Mouse (Mus musculus) embryonic facial prominence, embryonic 14.5 days (tissue): ENCODE measurements around the gene Mitd1. TPM values are rescaled to one million over a fixed set of nuclear protein-coding genes. Genes with fewer than 3 reads are reported as not detected.
A peak's percentile ranks its signal among the peaks of the same experiment; 100 is the strongest.

Experiments used
- ATAC-seq: fragments of 200-750 bp; cut with Nextera tagmentation; 2 replicates; pipeline ENCODE4 v1.8.0; 2017; ENCODE audit warnings: low read depth, moderate number of reproducible peaks, moderate TSS enrichment
- DNase-seq: peaks from one replicate; pipeline ENCODE4 v3.0.0-alpha.2; 2015; ENCODE audit warnings: low spot score
- H3K27ac ChIP-seq: fragments of 300-500 bp; sonication (generic); replicated peaks from 2 replicates; pipeline ENCODE4 v1.5.1; 2014; ENCODE audit warnings: low read depth, mild to moderate bottlenecking, low read length, moderate library complexity
- H3K27me3 ChIP-seq: fragments of 300-500 bp; sonication (generic); replicated peaks from 2 replicates; pipeline ENCODE4 v1.6.1; 2014; ENCODE audit warnings: low read length; ENCODE audit not compliant: control insufficient read depth, insufficient read depth
- H3K36me3 ChIP-seq: fragments of 300-500 bp; sonication (generic); 2 replicates; pipeline ENCODE4 v1.6.1; 2014; ENCODE audit warnings: low read length, mixed read lengths; ENCODE audit not compliant: control insufficient read depth, insufficient read depth
- H3K4me1 ChIP-seq: fragments of 300-500 bp; sonication (generic); 2 replicates; pipeline ENCODE4 v1.6.1; 2014; ENCODE audit warnings: antibody characterized with exemption, low read length; ENCODE audit not compliant: control insufficient read depth, insufficient read depth
- H3K4me2 ChIP-seq: fragments of 300-500 bp; sonication (generic); 2 replicates; pipeline ENCODE4 v1.6.1; 2014; ENCODE audit warnings: low read depth, mild to moderate bottlenecking, low read length, moderate library complexity, mixed read lengths
- H3K4me3 ChIP-seq: fragments of 300-500 bp; sonication (generic); 2 replicates; pipeline ENCODE4 v1.5.1; 2014; ENCODE audit warnings: low read depth, mild to moderate bottlenecking, low read length
- H3K9ac ChIP-seq: fragments of 300-500 bp; sonication (generic); 2 replicates; pipeline ENCODE4 v1.6.1; 2014; ENCODE audit warnings: low read depth, mild to moderate bottlenecking, low read length, moderate library complexity, mixed read lengths
- H3K9me3 ChIP-seq: fragments of 300-500 bp; sonication (generic); 2 replicates; pipeline ENCODE4 v1.6.1; 2016; ENCODE audit warnings: low read length; ENCODE audit not compliant: control insufficient read depth
- WGBS: fragments of 180-500 bp; shearing (Covaris S2); extraction: QIAGEN DNeasy Blood & Tissue Kit; methylation state at CpG from one replicate; pipeline ENCODE4 v1.1.7; 2014; 5-methylcytosine and 5-hydroxymethylcytosine counted together
- polyA plus RNA-seq: library from polyadenylated mRNA; unstranded; fragments of >200 nt; fragmentation: Nextera tagmentation; extraction: Ambion mirVana; gene quantifications from 2 replicates; pipeline ENCODE4 v1.2.1, GENCODE M21; 2014

Gene Mitd1
- polyA plus RNA-seq, 1 experiment from 2014 or later: 22.6 TPM

GRCm38 (mm10) chr1:37872131-37873067 lies 17.8 kb downstream of the Mitd1 start:
- no peaks in the 10 kb centered on the region for H3K27me3 ChIP-seq

GRCm38 (mm10) chr1:37871704-37872103 lies 18.5 kb downstream of the Mitd1 start, which contains the start of gene Lipt1:
TSS of gene Lipt1 (plus strand) at chr1:37871738.
- Histone ChIP-seq H3K36me3 (peaks cover 21% of the 10 kb centered on the region), H3K9ac (peak within 1 kb of the TSS; percentile 53), H3K27ac (peak within 1 kb of the TSS; percentile 81), H3K4me2 (peak within 1 kb of the TSS; percentile 64), H3K4me1 (peaks cover 10% of the 10 kb centered on the region), H3K4me3 (peak within 1 kb of the TSS; percentile 46), H3K9me3 (peaks cover 11% of the 10 kb centered on the region), H3K27me3 (no peaks in the 10 kb centered on the region)
- ATAC-seq (peak; percentile 72), DNase-seq (peak; percentile 76)
- WGBS: 6% methylated on average over 7 of the region's 7 CpGs

More at GRCm38 (mm10) chr1:37872131-37873067, 17.8 kb downstream of the Mitd1 start:
- Histone ChIP-seq H3K4me1 (peaks cover 10% of the 10 kb centered on the region), H3K4me3 (peak overlapping the region; percentile 46), H3K9me3 (peaks cover 11% of the 10 kb centered on the region), H3K4me2 (peak overlapping the region; percentile 64), H3K27ac (peak overlapping the region; percentile 81), H3K9ac (peak overlapping the region; percentile 53), H3K36me3 (peaks cover 27% of the 10 kb centered on the region)
- ATAC-seq: peak; percentile 88
- 6% methylated on average over 33 of the region's 33 CpGs for WGBS
- DNase-seq: peak; percentile 92

- Histone ChIP-seq H3K4me1 (peaks cover 15% of the 10 kb centered on the region), H3K27ac (no peak overlapping the region), H3K9me3 (no peaks in the 10 kb centered on the region), H3K4me2 (no peak overlapping the region), H3K4me3 (no peak overlapping the region), H3K36me3 (no peaks in the 10 kb centered on the region), H3K9ac (no peak overlapping the region), H3K27me3 (no peaks in the 10 kb centered on the region)
- ATAC-seq: no peak
- no peak for DNase-seq
- 50% methylated on average over 2 of the region's 2 CpGs for WGBS
Observed at GRCm38 (mm10) chr1:37869362-37869761, 20.8 kb downstream of the Mitd1 start.

DNA sequence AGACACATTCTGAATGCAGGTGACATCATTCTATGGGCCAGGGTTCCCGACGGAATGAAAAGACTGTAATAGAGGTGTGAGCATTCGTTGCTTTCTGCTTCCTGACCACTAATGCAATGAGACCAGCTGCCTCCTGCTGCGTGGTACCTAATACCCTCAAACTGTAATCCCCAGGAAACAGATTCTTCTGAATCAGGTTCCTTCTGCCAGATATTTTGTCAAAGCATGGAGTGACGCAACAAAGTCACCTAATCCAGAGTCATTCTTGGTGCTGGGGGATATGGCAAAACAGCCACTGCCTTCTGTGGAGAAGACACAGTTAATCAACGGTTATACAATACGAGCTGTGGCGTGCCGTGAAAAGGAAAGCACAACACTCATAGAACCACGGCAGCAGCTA lies 21.6 kb downstream of the Mitd1 start:
- no peak overlapping the region for H3K9ac ChIP-seq
- H3K27me3 ChIP-seq: no peaks in the 10 kb centered on the region
- WGBS: 54% methylated on average over 10 of the region's 10 CpGs
- no peaks in the 10 kb centered on the region for H3K9me3 ChIP-seq
- H3K4me3 ChIP-seq: no peak overlapping the region
- ATAC-seq: no peak
- H3K27ac ChIP-seq: no peak overlapping the region
- H3K36me3 ChIP-seq: no peaks in the 10 kb centered on the region
- DNase-seq: no peak
- H3K4me1 ChIP-seq: peaks cover 15% of the 10 kb centered on the region
- H3K4me2 ChIP-seq: no peak overlapping the region

DNA sequence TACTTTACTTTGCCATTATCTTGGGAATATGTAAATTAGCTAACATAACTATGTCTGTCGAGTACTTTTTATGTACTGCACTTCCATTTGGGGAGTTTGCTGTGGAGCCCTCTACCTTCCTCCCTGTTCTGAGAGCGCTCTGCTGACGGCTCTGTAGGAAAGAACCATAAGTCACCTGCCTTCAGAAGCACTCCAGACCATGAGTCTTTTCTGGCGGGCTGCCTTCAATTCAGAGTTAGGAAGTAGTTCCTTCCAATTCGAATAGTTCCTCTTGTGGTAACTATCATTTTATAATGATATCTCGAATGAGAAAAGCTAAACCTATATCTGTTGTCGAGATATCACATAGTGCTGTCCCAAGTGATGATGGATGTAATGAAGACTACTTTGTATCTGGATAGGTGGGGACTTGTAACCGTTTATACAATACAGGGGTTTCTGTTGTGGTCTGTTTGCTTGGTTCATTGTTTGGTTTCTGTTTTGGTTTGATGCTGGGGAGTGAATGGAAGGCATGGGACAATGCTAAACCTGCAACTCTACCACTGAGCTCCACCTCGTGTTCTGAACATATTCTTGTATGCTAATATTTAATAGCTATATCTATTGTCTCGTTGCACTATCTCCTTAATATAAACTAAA lies 22.4 kb downstream of the Mitd1 start:
- Histone ChIP-seq H3K36me3 (no peaks in the 10 kb centered on the region), H3K27me3 (no peaks in the 10 kb centered on the region), H3K27ac (no peak overlapping the region), H3K9ac (no peak overlapping the region), H3K4me2 (no peak overlapping the region), H3K4me3 (no peak overlapping the region), H3K4me1 (peaks cover 11% of the 10 kb centered on the region), H3K9me3 (no peaks in the 10 kb centered on the region)
- DNase-seq (no peak), ATAC-seq (no peak)
- WGBS: 73% methylated on average over 10 of the region's 10 CpGs

- ATAC-seq (no peak), DNase-seq (no peak)
- Histone ChIP-seq H3K4me2 (no peak overlapping the region), H3K27ac (no peak overlapping the region), H3K27me3 (no peaks in the 10 kb centered on the region), H3K4me3 (no peak overlapping the region), H3K4me1 (peaks cover 11% of the 10 kb centered on the region), H3K36me3 (no peaks in the 10 kb centered on the region), H3K9me3 (no peaks in the 10 kb centered on the region), H3K9ac (no peak overlapping the region)
- WGBS: 72% methylated on average over 1 of the region's 1 CpGs
Observed at GRCm38 (mm10) chr1:37867056-37867455, 23.2 kb downstream of the Mitd1 start.

DNA sequence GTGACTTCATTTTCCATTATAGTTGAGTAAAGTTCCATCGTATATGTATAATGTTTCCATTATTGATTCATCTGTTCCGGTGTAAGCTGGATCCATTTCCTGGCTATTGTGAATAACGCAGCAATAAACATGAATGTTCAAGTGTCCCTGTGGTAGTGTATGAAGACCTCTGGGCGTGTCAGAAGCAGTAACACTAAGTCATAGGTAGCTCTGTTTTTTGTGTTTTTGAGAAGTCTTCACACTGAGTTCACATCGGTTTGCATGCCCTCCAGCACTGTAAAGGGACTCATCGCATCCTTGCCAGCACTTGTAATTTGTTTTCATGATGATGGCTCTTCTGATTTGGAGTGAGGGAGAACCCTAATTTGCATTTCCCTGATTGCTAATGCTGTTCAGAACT lies 23.9 kb downstream of the Mitd1 start, which contains the start of gene Tsga10:
Gene Tsga10 (minus strand): TSS at position 144 of the 400 bp plus-strand sequence.
- no peaks in the 10 kb centered on the region for H3K36me3 ChIP-seq
- DNase-seq: no peak

GRCm38 (mm10) chr1:37865401-37866215 lies 24.6 kb downstream of the Mitd1 start:
- 10% methylated on average over 23 of the region's 23 CpGs for WGBS
- no peaks in the 10 kb centered on the region for H3K27me3 ChIP-seq
- H3K4me3 ChIP-seq: peak overlapping the region; percentile 66
- peak overlapping the region; percentile 83 for H3K4me2 ChIP-seq
- H3K9ac ChIP-seq: peak overlapping the region; percentile 76
- DNase-seq (no peak), ATAC-seq (no peak)
- peaks cover 5% of the 10 kb centered on the region; the same call in 1 of the 2 replicates for H3K4me1 ChIP-seq
- H3K36me3 ChIP-seq: no peaks in the 10 kb centered on the region
- H3K27ac ChIP-seq: peak overlapping the region; percentile 81
- H3K9me3 ChIP-seq: no peaks in the 10 kb centered on the region

More for the DNA sequence above, 23.9 kb downstream of the Mitd1 start, which contains the start of gene Tsga10:
- peak within 1 kb of the TSS; percentile 83 for H3K4me2 ChIP-seq
- peak within 1 kb of the TSS; percentile 76 for H3K9ac ChIP-seq
- WGBS: 81% methylated on average over 6 of the region's 6 CpGs
- no peaks in the 10 kb centered on the region for H3K27me3 ChIP-seq
- H3K9me3 ChIP-seq: no peaks in the 10 kb centered on the region
- H3K27ac ChIP-seq: peak within 1 kb of the TSS; percentile 81
- peak within 1 kb of the TSS; percentile 66 for H3K4me3 ChIP-seq
- no peak for ATAC-seq
- peaks cover 5% of the 10 kb centered on the region for H3K4me1 ChIP-seq
